Mouse (Mus musculus) left cerebral cortex, adult 18-20 months (tissue): ENCODE results near the gene Adgra1. TPM values are rescaled to one million over a fixed set of nuclear protein-coding genes. Genes with fewer than 3 reads are reported as not detected.

Experiments used
- DNase-seq, 2 experiments: peaks; one replicate each; pipeline ENCODE4 v3.0.0; 2021 to 2022; ENCODE audit warnings: low spot score in 2 of 2, mixed read lengths in 1 of 2
- total RNA-seq, 2 experiments: library from RNA; stranded (reverse); gene quantifications; 2 replicates each; pipeline ENCODE4 v1.2.3; 2021

Adgra1 gene
- total RNA-seq, 2 experiments from 2014 or later = 57.0 to 71.9 TPM

- DNase-seq = no peak
Observed at GRCm38 (mm10) chr7:139845101-139845500, 11.1 kb downstream of the Adgra1 start.

DNA sequence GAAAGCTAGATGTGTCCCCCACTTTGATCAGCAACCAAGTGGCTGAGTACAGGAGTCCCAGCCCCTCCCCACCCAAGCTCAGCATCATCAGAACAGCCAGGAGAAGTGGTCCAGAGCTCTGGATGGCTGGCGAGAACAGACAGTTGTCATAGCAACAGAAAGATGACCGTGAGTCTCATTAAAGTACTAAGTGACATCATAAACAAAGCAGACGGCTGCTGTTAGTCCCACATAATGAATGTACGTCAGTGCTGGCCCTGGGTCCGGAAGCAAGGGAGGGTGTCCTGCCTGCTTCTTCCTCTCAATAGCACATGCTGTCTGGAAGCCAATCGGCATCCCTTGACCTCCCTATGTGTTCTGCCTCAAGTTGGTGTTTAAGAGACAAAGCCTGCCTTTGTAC is 16.2 kb downstream of the Adgra1 start:
- DNase-seq = peak; percentile 28 to 38

GRCm38 (mm10) chr7:139850677-139851076 is 16.7 kb downstream of the Adgra1 start:
- DNase-seq = no peak

- peak; percentile 59 to 61 for DNase-seq
Observed at GRCm38 (mm10) chr7:139851098-139851497, 17.1 kb downstream of the Adgra1 start.

GRCm38 (mm10) chr7:139855261-139855660 is 21.3 kb downstream of the Adgra1 start:
- no peak for DNase-seq

DNA sequence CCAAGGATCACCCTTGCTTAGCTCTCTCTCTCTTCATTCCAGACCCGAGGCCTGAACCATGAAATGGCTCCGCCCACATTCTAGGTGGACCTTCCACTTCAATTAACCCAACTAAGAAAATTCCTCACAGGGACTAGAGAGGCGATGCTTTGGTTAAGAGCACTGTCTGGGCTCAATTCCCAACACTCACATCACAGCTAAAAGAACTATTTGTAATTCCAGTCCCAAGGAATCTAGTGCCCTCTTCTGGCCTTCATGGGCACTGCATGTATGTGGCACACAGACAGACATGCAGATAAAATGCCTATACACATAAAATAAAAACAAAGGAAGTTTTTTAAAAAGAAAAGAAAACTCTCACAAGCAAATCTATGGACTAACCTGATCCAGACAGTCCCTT is 27.4 kb downstream of the Adgra1 start:
- peak; percentile 79 to 83 for DNase-seq

DNA sequence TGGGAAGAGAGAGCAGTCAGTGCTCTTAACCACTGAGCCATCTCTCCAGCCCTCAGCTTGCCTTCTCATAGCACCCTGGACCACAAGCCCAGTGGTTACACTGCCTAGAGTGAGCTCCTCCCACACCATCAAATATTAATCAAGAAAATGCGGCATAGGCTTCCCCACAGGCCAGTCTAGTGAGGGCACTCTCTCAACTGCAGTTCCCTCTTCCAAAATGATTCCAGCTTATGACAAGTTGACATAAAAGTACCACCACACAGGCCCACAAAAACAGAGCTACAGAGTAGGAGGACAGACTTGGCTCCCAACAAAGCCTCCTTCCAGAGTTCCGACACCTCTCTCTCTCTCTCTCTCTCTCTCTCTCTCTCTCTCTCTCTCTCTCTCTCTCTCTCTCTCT is 29.1 kb downstream of the Adgra1 start:
- DNase-seq = no peak

DNA sequence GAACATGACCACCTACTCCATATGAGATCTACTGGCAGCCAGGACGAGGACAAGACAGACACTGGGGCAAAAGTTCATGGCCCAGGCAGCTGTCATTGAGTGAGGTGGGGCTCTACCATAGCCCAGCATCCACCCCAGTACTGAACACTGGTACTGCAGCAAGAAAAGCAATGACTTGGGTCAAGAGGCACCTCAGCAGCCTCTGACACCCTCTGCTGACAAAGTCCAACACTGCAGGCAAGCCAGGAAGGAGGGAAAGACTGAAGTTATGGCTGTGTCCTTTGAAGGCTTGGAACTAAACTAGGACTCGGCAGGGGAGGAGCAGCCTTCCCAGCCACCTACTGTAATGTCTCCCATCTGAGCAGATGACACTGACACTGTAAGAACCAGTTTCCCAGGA is 30.3 kb downstream of the Adgra1 start:
- no peak for DNase-seq

- DNase-seq = no peak
Observed at GRCm38 (mm10) chr7:139864871-139865270, 30.9 kb downstream of the Adgra1 start.

GRCm38 (mm10) chr7:139871014-139871413 is 37.0 kb downstream of the Adgra1 start:
- no peak for DNase-seq

DNA sequence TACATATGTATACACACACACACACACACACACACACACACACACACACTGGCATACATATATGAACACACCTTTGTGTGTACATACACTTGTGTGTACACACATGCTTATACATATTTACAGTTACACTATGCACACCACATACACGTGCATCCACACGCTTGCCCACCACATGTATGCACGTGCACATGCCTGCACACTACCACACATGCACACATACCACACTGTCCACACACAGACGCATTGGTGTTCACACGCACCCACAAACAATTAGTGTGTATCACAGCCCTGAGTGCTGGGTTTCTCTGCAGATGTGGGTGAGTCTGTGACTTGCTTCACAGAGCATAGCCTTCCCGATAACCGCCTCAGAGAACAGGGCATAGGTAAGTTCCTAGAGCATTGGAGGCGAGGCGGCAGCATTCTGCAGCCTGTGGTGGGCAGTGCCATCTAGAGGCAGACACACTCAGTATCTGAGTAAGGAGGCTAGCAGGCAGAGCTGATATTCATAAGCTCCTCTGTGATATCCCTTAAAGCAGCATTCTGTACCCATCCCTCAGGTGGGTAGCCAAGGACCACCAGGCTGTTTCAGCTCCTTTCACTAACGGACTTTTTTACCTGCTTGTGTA is 43.3 kb downstream of the Adgra1 start:
- peak; percentile 60 to 70 for DNase-seq

DNA sequence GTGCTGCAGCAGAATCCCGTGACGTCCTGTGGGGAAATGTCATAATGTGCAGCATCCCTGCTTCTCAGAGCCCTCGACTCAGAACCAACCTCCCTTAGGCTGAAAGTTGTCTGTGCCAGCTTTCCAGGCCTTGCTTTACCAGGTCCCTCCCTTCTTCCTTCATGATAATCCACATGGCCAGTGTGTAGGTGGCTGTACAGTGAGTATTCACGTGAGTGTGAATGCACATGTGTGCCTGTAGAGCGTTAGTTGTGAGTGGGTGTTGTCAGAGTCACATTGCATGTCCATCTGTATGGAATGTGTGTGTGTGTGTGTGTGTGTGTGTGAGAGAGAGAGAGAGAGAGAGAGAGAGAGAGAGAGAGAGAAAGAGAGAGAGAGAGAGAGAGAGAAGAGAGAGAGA is 44.1 kb downstream of the Adgra1 start:
- DNase-seq = peak in 1 of 2 experiments; percentile 35

GRCm38 (mm10) chr7:139878621-139879020 is 44.6 kb downstream of the Adgra1 start:
- no peak for DNase-seq

GRCm38 (mm10) chr7:139883545-139883944 is 49.6 kb downstream of the Adgra1 start:
- DNase-seq = no peak

DNA sequence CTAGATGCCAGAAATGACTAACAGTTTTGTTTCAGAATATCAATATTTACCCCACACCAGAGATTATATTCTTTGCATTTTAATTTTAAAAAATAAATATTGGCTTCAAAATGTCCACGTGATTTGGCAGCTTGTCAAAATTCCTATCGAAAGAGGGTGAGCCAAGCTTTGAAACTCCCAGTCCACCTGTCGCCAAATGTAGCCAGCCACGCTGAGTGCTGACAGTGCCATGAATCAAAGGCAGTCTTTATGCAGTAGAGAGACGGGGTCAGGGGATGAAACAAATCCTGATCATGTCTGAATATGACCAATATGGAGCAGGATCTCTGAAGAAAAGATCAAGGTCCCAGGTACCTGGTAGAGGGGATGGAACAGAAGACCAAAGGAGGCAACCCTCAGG is 57.8 kb downstream of the Adgra1 start:
- DNase-seq = no peak

DNA sequence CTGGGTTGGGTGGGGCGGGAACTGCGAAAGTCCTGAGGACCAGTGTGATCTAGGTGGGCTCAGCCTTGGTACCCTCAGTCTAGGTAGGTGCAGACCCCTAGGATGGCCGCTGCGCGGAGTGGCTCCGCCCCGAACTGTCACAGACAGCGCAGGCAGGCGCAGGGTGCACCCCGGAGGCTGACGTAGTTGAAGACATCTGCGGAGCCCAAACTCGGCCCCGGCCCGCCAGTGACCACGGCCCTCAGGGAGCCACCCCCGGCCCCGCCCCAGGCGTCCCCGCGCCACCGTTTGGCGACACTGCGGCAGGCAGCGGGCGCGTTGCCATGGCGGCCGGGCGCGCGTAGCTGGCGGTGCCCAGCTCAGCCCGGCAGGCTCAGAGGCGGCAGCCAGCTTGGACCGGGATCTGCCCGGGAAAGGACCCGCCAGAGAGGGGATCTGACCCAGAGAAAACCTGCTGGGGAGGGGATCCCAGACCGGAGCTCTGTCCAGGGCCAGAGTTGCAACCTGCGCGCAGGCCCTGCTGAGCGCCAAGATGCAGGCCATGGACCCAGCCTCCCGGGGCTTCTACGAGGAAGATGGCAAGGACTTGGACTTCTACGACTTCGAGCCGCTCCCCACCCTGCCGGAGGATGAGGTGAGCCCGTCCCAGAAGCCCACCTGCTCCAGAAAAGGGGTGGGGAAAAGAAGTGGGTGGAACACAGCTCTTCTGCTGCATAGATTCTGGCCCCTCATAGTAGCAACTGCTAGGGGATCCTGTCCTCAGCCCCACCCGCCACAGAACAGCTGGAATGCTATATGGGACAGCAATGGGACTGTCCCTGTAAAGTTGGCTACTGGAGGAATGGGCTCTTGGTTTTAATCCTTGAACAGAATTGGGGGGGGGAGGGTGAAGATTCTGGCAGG is 60.9 kb downstream of the Adgra1 start, which contains the start of gene Kndc1:
Gene Kndc1 (plus strand): TSS at position 42 of the 903 bp plus-strand sequence.
- peak; percentile 79 to 87 for DNase-seq

- no peak for DNase-seq
Observed at GRCm38 (mm10) chr7:139896271-139896670, 62.3 kb downstream of the Adgra1 start.

DNA sequence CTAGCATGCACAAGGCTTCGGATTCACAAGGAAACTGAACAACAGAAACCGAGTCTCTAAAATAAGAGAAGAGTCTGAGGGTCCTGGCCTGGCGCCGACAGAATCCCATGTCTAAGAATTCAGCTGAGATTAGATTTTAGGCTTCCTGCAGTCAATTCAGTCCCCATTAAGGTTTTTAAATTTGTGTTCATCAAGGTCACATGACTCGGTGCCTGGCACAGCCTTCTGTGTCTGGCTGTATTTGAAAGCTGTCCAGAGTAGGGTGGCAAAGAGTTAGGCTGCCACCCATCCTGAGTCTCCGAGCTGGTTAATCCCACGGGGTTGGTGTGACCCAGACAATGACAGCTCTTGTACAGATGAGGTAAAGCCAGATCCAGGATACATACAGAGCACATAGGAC is 62.8 kb downstream of the Adgra1 start:
- DNase-seq = no peak

- DNase-seq = no peak
Observed at GRCm38 (mm10) chr7:139898606-139899005, 64.6 kb downstream of the Adgra1 start.

GRCm38 (mm10) chr7:139899505-139899904 is 65.5 kb downstream of the Adgra1 start:
- DNase-seq = peak; percentile 57 to 68

DNA sequence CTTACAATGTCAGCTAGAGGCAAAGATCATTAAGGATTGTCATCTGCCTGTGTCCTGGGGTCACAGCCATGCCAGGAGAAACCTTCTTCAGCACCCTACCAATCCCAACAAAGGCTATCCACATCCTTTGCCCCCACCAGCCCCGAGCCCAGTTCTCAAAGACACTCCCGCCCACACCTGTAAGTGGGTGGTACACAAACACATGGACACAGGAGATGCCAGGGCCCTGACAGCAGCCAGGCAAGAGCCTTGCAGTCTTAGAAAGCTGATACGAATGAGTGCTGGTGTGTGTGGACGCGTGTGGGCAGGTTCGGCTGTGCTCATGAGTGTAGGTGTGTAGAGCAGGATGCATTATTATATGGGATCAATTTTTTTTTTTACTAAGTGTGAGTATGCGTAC is 66.5 kb downstream of the Adgra1 start:
- DNase-seq = no peak

DNA sequence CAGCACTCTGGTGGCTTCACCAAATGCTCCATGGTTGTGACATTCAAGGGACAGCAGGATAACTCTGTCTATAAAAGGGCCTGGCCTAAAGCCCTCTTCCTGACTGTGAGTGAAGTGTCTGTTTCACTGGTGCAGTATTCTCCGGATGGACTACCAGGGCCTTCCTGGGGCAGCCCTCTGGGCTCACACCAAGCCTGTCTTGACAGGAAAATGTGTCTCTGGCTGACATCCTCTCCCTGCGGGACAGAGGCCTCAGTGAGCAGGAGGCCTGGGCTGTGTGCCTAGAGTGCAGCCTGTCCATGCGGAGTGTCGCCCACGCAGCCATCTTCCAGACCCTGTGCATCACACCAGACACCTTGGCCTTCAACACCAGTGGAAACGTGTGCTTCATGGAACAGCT is 66.9 kb downstream of the Adgra1 start:
- DNase-seq = no peak
